Mouse (Mus musculus): ENCODE measurements around the gene Espn. TPM values are rescaled to one million over a fixed set of nuclear protein-coding genes. Genes with fewer than 3 reads are reported as not detected.

The Espn gene
- polyA plus RNA-seq, 1 experiment, result 97.9 TPM

GRCm38 (mm10) chr4:152165036-152165931 lies 13.1 kb upstream of the Espn start:
- TF ChIP-seq GATA1 (IDR thresholded peaks at IDR 0.05; ENCODE audit: low read length), result no peak

GRCm38 (mm10) chr4:152162748-152163147 lies 10.6 kb upstream of the Espn start:
- TF ChIP-seq GATA1 (IDR thresholded peaks at IDR 0.05; ENCODE audit: low read length), result no peak

GRCm38 (mm10) chr4:152161601-152162000 lies 9.4 kb upstream of the Espn start:
- no peak for TF ChIP-seq GATA1 (IDR thresholded peaks at IDR 0.05; ENCODE audit: low read length)

- TF ChIP-seq GATA1 (IDR thresholded peaks at IDR 0.05; ENCODE audit: low read length), result no peak
Observed at GRCm38 (mm10) chr4:152160748-152161147, 8.6 kb upstream of the Espn start.

GRCm38 (mm10) chr4:152159285-152159678 lies 7.1 kb upstream of the Espn start:
- TF ChIP-seq GATA1 (IDR thresholded peaks at IDR 0.05; ENCODE audit: low read length), result no peak

GRCm38 (mm10) chr4:152158585-152159284 lies 6.6 kb upstream of the Espn start, which contains the start of gene Hes2:
TSS of gene Hes2 (plus strand) at chr4:152158867.
- TF ChIP-seq GATA1 (IDR thresholded peaks at IDR 0.05; ENCODE audit: low read length), result no peak

GRCm38 (mm10) chr4:152157779-152158584 lies 5.8 kb upstream of the Espn start:
- no peak for TF ChIP-seq GATA1 (IDR thresholded peaks at IDR 0.05; ENCODE audit: low read length)

GRCm38 (mm10) chr4:152155019-152155418 lies 2.8 kb upstream of the Espn start:
- no peak for TF ChIP-seq GATA1 (IDR thresholded peaks at IDR 0.05; ENCODE audit: low read length)

GRCm38 (mm10) chr4:152153771-152154177 lies 1.6 kb upstream of the Espn start:
- no peak for TF ChIP-seq GATA1 (IDR thresholded peaks at IDR 0.05; ENCODE audit: low read length)

- no peak for TF ChIP-seq GATA1 (IDR thresholded peaks at IDR 0.05; ENCODE audit: low read length)
Observed at GRCm38 (mm10) chr4:152151451-152151965, 663 bp downstream of the Espn start.

- TF ChIP-seq GATA1 (IDR thresholded peaks at IDR 0.05; ENCODE audit: low read length), result no peak
Observed at GRCm38 (mm10) chr4:152150546-152150945, 1.6 kb downstream of the Espn start.

GRCm38 (mm10) chr4:152146033-152146827 lies 5.9 kb downstream of the Espn start:
- no peak for TF ChIP-seq GATA1 (IDR thresholded peaks at IDR 0.05; ENCODE audit: low read length)

- peak; percentile 24 for TF ChIP-seq GATA1 (IDR thresholded peaks at IDR 0.05; ENCODE audit: low read length)
Observed at GRCm38 (mm10) chr4:152145473-152145872, 6.7 kb downstream of the Espn start.

- TF ChIP-seq GATA1 (IDR thresholded peaks at IDR 0.05; ENCODE audit: low read length), result no peak
Observed at GRCm38 (mm10) chr4:152143632-152144031, 8.5 kb downstream of the Espn start.

All from G1E-ER4 (cell line).